In the genomic region with DNA sequence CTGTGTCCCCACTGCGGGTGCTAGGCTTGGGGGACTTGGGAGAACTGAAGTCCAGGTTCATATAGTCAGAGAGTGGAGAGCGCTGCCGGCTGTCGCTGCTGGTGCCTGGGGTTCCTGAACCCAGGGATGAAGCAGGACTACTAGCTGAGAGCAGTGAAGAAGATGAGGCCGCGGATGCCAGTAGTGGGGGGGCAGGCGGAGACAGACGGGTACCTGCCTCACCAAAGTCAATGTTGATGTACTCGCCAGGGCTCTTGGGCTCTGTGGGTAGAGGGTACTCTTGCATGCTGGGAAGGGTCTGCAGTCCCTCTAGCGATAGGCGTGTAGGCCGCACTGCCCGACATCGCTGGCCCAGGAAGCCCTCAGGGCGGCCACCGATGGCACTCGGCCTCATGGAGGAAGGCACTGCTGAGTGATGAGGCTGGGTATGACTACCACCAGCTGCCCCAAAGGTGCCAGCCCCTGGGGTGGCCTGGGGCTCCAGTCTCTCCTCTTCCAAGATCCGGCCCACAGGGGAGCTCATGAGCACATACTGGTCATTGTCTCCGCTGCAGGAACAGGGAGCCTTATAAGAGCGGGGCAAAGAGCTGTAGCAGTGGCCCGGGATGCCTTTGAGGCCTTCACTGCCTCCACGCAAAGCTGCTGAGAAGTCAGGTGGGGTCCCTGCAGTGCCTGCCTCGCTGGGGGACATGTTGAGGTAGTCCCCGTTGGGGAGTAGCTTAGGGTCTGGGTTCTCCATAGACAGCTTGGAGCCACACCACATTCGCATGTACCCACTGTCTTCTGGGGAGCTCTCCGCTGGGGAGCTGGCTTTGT, we compare ENCODE assay signal across 8 mouse cellular contexts. TPM values are rescaled to one million over a fixed set of nuclear protein-coding genes. Genes with fewer than 3 reads are reported as not detected.
DNase-seq lines count a peak whose midpoint lies in the region; ATAC-seq and TF ChIP-seq lines count a peak whose summit lies in the region.

No protein-coding gene starts in this region.

- peaks cover 16% of the 10 kb centered on the region for H3K36me3 ChIP-seq in heart, embryonic 12.5 days
- peaks cover 67% of the 10 kb centered on the region for H3K36me3 ChIP-seq in G1E (replicated peaks)
- 0 out of 2 replicates have a peak, but pooled peaks cover 12% of the 10 kb centered on the region for H3K36me3 ChIP-seq in forebrain, embryonic 12.5 days (replicated peaks)
- peaks cover 22% of the 10 kb centered on the region for H3K36me3 ChIP-seq in limb, embryonic 14.5 days (ENCODE audit: control insufficient read depth, insufficient read depth, low read length)
- peaks cover 9% of the 10 kb centered on the region for H3K36me3 ChIP-seq in stomach, embryonic 14.5 days (ENCODE audit: control insufficient read depth, insufficient read depth, low read length)

- no peaks in the 10 kb centered on the region for H3K9me3 ChIP-seq in heart, embryonic 12.5 days (replicated peaks)
- no peaks in the 10 kb centered on the region for H3K9me3 ChIP-seq in G1E (replicated peaks)
- H3K9me3 ChIP-seq in forebrain, embryonic 12.5 days: no peaks in the 10 kb centered on the region
- H3K9me3 ChIP-seq in limb, embryonic 14.5 days (ENCODE audit: control insufficient read depth, low read length): no peaks in the 10 kb centered on the region
- no peaks in the 10 kb centered on the region for H3K9me3 ChIP-seq in stomach, embryonic 14.5 days (ENCODE audit: control insufficient read depth, low read depth, low read length)

- H3K9ac ChIP-seq in heart, embryonic 12.5 days: peak overlapping the region; percentile 87
- H3K9ac ChIP-seq in forebrain, embryonic 12.5 days: peak overlapping the region; percentile 92
- peak overlapping the region; percentile 91 for H3K9ac ChIP-seq in limb, embryonic 14.5 days (ENCODE audit: low read depth, low read length, severe bottlenecking)
- H3K9ac ChIP-seq in stomach, embryonic 14.5 days (replicated peaks; ENCODE audit: low read depth, low read length): no peak overlapping the region

- peak overlapping the region; percentile 93 for H3K4me2 ChIP-seq in heart, embryonic 12.5 days
- H3K4me2 ChIP-seq in forebrain, embryonic 12.5 days: peak overlapping the region; percentile 93
- peak overlapping the region; percentile 94 for H3K4me2 ChIP-seq in limb, embryonic 14.5 days (replicated peaks; ENCODE audit: low read depth, low read length, severe bottlenecking)
- peak overlapping the region; percentile 92 for H3K4me2 ChIP-seq in stomach, embryonic 14.5 days (replicated peaks; ENCODE audit: low read depth, low read length)

- H3K4me3 ChIP-seq in heart, embryonic 12.5 days: peak overlapping the region; percentile 92
- H3K4me3 ChIP-seq in G1E (ENCODE audit: low read depth, low read length): peak overlapping the region; percentile 87
- H3K4me3 ChIP-seq in forebrain, embryonic 12.5 days (replicated peaks): peak overlapping the region; percentile 83
- H3K4me3 ChIP-seq in limb, embryonic 14.5 days (replicated peaks; ENCODE audit: low read length): peak overlapping the region; percentile 90
- H3K4me3 ChIP-seq in stomach, embryonic 14.5 days (ENCODE audit: low read depth, low read length): peak overlapping the region; percentile 71; the same call in 1 of the 2 replicates

- 80% methylated on average over 26 of the region's 26 CpGs for WGBS in heart, embryonic 12.5 days
- WGBS in forebrain, embryonic 12.5 days: 86% methylated on average over 26 of the region's 26 CpGs
- 85% methylated on average over 23 of the region's 26 CpGs for WGBS in limb, embryonic 14.5 days
- WGBS in stomach, embryonic 14.5 days: 87% methylated on average over 26 of the region's 26 CpGs

- H3K27ac ChIP-seq in heart, embryonic 12.5 days (ENCODE audit: poor library complexity, severe bottlenecking): no peak overlapping the region
- H3K27ac ChIP-seq in forebrain, embryonic 12.5 days: no peak overlapping the region
- no peak overlapping the region for H3K27ac ChIP-seq in limb, embryonic 14.5 days (replicated peaks; ENCODE audit: low read depth, low read length)
- no peak overlapping the region for H3K27ac ChIP-seq in stomach, embryonic 14.5 days (ENCODE audit: low read length)

- ATAC-seq in heart, embryonic 12.5 days (ENCODE audit: insufficient number of reproducible peaks, low FRiP score): no peak
- no peak for ATAC-seq in G1E (ENCODE audit: extremely low read depth, insufficient number of reproducible peaks, low FRiP score, poor library complexity, severe bottlenecking)
- no peak for ATAC-seq in forebrain, embryonic 12.5 days (ENCODE audit: low FRiP score)
- ATAC-seq in limb, embryonic 14.5 days (ENCODE audit: low FRiP score, low read depth): no peak
- no peak for ATAC-seq in stomach, embryonic 14.5 days (ENCODE audit: insufficient number of reproducible peaks, insufficient read depth, low FRiP score, low read depth)

- H3K27me3 ChIP-seq in heart, embryonic 12.5 days (replicated peaks): no peaks in the 10 kb centered on the region
- no peaks in the 10 kb centered on the region for H3K27me3 ChIP-seq in G1E (ENCODE audit: insufficient read depth, low read length)
- H3K27me3 ChIP-seq in forebrain, embryonic 12.5 days: peaks cover 15% of the 10 kb centered on the region; the same call in 1 of the 2 replicates
- no peaks in the 10 kb centered on the region for H3K27me3 ChIP-seq in limb, embryonic 14.5 days (ENCODE audit: control insufficient read depth, insufficient read depth, low read length)
- no peaks in the 10 kb centered on the region for H3K27me3 ChIP-seq in stomach, embryonic 14.5 days (ENCODE audit: control insufficient read depth, insufficient read depth, low read length)

- TF ChIP-seq CTCF in G1E (IDR thresholded peaks at IDR 0.05; ENCODE audit: low read depth, low read length): no peak

- H3K4me1 ChIP-seq in heart, embryonic 12.5 days (replicated peaks): peaks cover 67% of the 10 kb centered on the region
- peaks cover 62% of the 10 kb centered on the region for H3K4me1 ChIP-seq in G1E (ENCODE audit: insufficient read depth, low read depth, low read length)
- H3K4me1 ChIP-seq in forebrain, embryonic 12.5 days: peaks cover 78% of the 10 kb centered on the region
- H3K4me1 ChIP-seq in limb, embryonic 14.5 days (ENCODE audit: control insufficient read depth, insufficient read depth, low read length): peaks cover 57% of the 10 kb centered on the region
- H3K4me1 ChIP-seq in stomach, embryonic 14.5 days (ENCODE audit: control insufficient read depth, insufficient read depth, low read length): peaks cover 56% of the 10 kb centered on the region

- DNase-seq in heart, adult 9 months (ENCODE audit: low spot score in 2 of 2): no peak
- DNase-seq in G1E (ENCODE audit: low spot score): no peak
- DNase-seq in limb, embryonic 14.5 days (ENCODE audit: low spot score): no peak
- no peak for DNase-seq in left cerebral cortex, adult 8-10 months (ENCODE audit: low spot score in 2 of 2)
- DNase-seq in spleen, postnatal 14 days (ENCODE audit: low spot score in 2 of 2): no peak

- no peak for TF ChIP-seq POLR2A in limb, embryonic 14.5 days (IDR thresholded peaks at IDR 0.05; ENCODE audit: borderline replicate concordance, extremely low read depth, insufficient read depth, insufficient read length)

RNA-seq across cellular contexts. Expression of a gene that starts 2.6 kb away (rescaled TPM):
- polyA plus RNA-seq in heart, embryonic 12.5 days (2016; fragmentation: Nextera tagmentation; extraction: Ambion mirVana): 6.2 and 7.7 TPM in 2 replicates
- total RNA-seq in G1E (2014; fragmentation: Nextera tagmentation) (92.1 and 97.9 TPM in 2 replicates), G1E (2017) (15.6 and 17.4 TPM in 2 replicates)
- 78.5 and 83.6 TPM in 2 replicates for polyA plus RNA-seq in G1E (2012)
- polyA plus RNA-seq in forebrain, embryonic 12.5 days (2016; fragmentation: Nextera tagmentation; extraction: Ambion mirVana): 5.0 and 6.5 TPM in 2 replicates
- 14.4 and 21.3 TPM in 2 replicates for polyA plus RNA-seq in limb, embryonic 14.5 days (2012; rRNA removed)
- 9.7 and 11.8 TPM in 2 replicates for polyA plus RNA-seq in limb, embryonic 14.5 days (2014; fragmentation: Nextera tagmentation; extraction: Ambion mirVana)
- 4.6 and 5.0 TPM in 2 replicates for polyA plus RNA-seq in stomach, embryonic 14.5 days (2014; fragmentation: Nextera tagmentation; extraction: Ambion mirVana)
- 10 to 100 TPM; 39.4 to 46.7 (median 43.6) TPM for total RNA-seq in left cerebral cortex, adult 8-10 months (2022)
